Mouse (Mus musculus) hindbrain, embryonic 13.5 days (tissue): ENCODE measurements around the gene Tbc1d22b. TPM values are rescaled to one million over a fixed set of nuclear protein-coding genes. Genes with fewer than 3 reads are reported as not detected.

Experiments
- ATAC-seq: fragments of 200-750 bp; cut with Nextera tagmentation; 2 replicates; pipeline ENCODE4 v1.8.0; 2017; ENCODE audit warnings: moderate TSS enrichment; ENCODE audit not compliant: low FRiP score
- H3K27ac ChIP-seq: fragments of 300-500 bp; sonication (generic); 2 replicates; pipeline ENCODE4 v1.5.1; 2015; ENCODE audit warnings: inconsistent platforms, mild to moderate bottlenecking, moderate library complexity
- H3K27me3 ChIP-seq: fragments of 300-500 bp; sonication (generic); 2 replicates; pipeline ENCODE4 v1.6.1; 2015; ENCODE audit warnings: mild to moderate bottlenecking, inconsistent platforms
- H3K36me3 ChIP-seq: fragments of 300-500 bp; sonication (generic); 2 replicates; pipeline ENCODE4 v1.6.1; 2015; ENCODE audit warnings: mild to moderate bottlenecking, inconsistent platforms
- H3K4me1 ChIP-seq: fragments of 300-500 bp; sonication (generic); replicated peaks from 2 replicates; pipeline ENCODE4 v1.6.1; 2015; ENCODE audit warnings: inconsistent platforms
- H3K4me2 ChIP-seq: fragments of 300-500 bp; sonication (generic); 2 replicates; pipeline ENCODE4 v1.6.1; 2015; ENCODE audit warnings: inconsistent platforms, mild to moderate bottlenecking, moderate library complexity
- H3K4me3 ChIP-seq: fragments of 300-500 bp; sonication (generic); 2 replicates; pipeline ENCODE4 v1.5.1; 2015; ENCODE audit warnings: mild to moderate bottlenecking, inconsistent platforms
- H3K9ac ChIP-seq: fragments of 300-500 bp; sonication (generic); 2 replicates; pipeline ENCODE4 v1.6.1; 2015; ENCODE audit warnings: mild to moderate bottlenecking, inconsistent platforms
- H3K9me3 ChIP-seq: fragments of 300-500 bp; sonication (generic); 2 replicates; pipeline ENCODE4 v1.6.1; 2016; ENCODE audit warnings: inconsistent platforms
- WGBS: fragments of 180-500 bp; shearing (Covaris S2); methylation state at CpG from one replicate; pipeline ENCODE4 v1.1.7; 2015; 5-methylcytosine and 5-hydroxymethylcytosine counted together
- polyA plus RNA-seq: library from polyadenylated mRNA; unstranded; fragments of >200 nt; fragmentation: Nextera tagmentation; extraction: Ambion mirVana; gene quantifications from 2 replicates; pipeline ENCODE4 v1.2.1, GENCODE M21; 2015

Tbc1d22b gene
- polyA plus RNA-seq, 1 experiment from 2014 or later, result 22.1 TPM

DNA sequence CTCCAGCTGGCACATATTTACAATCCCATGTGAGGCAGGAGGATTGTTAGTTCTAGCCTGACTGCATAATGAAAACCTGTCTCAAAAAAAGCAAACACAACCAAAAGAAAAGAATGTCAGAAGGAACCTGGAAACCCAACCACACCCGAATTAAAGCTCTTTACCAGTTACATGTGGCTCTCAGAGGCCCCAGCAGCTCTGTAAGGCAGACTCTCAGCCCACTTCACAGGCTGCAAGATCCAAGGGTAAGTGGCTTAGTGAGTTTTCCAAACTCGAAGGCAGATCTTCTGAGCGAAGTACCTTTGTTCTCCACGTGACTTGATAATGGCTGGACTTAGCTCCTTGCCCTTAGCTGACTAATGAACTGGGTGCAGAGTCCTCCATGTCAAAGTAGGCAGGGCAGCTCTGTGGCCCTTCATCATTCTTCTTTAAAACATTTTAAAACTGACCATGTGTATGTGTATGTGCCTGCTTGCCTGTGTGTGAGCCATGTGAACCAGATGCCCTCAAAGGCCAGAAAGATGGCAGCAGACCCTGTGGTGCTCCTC, 30.1 kb downstream of the Tbc1d22b start:
- Histone ChIP-seq H3K9me3 (no peaks in the 10 kb centered on the region), H3K36me3 (peaks cover 85% of the 10 kb centered on the region), H3K4me2 (no peak overlapping the region), H3K4me3 (no peak overlapping the region), H3K4me1 (no peaks in the 10 kb centered on the region), H3K27ac (no peak overlapping the region), H3K27me3 (no peaks in the 10 kb centered on the region), H3K9ac (no peak overlapping the region)
- no peak for ATAC-seq
- WGBS, result 90% methylated on average over 4 of the region's 4 CpGs

DNA sequence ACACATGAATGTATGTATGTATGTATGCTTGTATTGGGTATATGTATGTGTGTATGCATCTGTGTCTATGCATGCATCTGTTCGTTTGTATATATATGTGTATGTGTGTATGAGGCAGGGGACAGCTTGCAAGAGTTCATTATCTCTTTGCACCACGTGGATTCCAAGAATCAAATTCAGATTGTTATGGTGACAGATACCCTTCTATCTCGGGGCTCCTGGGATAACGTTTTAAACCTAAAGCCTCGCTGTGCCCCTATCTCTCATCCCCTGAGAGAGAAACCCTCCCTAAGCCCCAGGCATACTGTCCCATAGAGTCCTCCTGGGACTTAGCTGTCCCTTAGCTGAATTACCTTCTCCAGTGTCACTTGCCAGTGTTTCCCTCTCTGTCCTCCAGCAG, 34.0 kb downstream of the Tbc1d22b start:
- Histone ChIP-seq H3K9me3 (no peaks in the 10 kb centered on the region), H3K4me1 (peaks cover 8% of the 10 kb centered on the region), H3K27ac (no peak overlapping the region), H3K4me2 (no peak overlapping the region), H3K36me3 (peaks cover 62% of the 10 kb centered on the region), H3K27me3 (no peaks in the 10 kb centered on the region), H3K4me3 (no peak overlapping the region), H3K9ac (no peak overlapping the region)
- WGBS, result 81% methylated on average over 5 of the region's 5 CpGs
- no peak for ATAC-seq

- 85% methylated on average over 5 of the region's 5 CpGs for WGBS
- Histone ChIP-seq H3K4me3 (no peak overlapping the region), H3K27me3 (no peaks in the 10 kb centered on the region), H3K27ac (no peak overlapping the region), H3K9ac (no peak overlapping the region), H3K9me3 (no peaks in the 10 kb centered on the region), H3K4me1 (peaks cover 16% of the 10 kb centered on the region), H3K4me2 (no peak overlapping the region), H3K36me3 (peaks cover 54% of the 10 kb centered on the region)
- no peak for ATAC-seq
Observed at GRCm38 (mm10) chr17:29584306-29584705, 34.7 kb downstream of the Tbc1d22b start.

DNA sequence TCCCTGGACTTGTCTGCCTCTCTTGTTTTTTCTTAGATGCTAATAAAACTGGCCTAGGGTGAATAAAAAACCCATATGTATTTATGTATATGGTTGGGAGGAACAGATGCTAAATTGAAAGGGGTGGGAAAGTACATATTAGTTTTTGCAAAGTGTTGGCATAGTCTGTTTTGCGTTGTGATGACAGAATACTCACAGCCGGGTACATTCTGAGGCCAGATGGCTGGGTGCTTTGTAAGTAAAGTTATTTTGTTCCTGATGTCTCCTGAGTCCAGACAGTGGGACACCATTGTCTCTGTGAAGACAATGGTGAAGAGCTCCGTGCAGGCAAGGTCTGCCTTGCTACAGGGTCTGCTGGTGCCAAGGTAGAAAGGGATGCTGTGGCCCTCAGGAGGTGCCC, 35.2 kb downstream of the Tbc1d22b start:
- H3K9ac ChIP-seq, result no peak overlapping the region
- H3K27ac ChIP-seq, result no peak overlapping the region
- no peaks in the 10 kb centered on the region for H3K9me3 ChIP-seq
- no peaks in the 10 kb centered on the region for H3K27me3 ChIP-seq
- H3K4me3 ChIP-seq, result no peak overlapping the region
- H3K36me3 ChIP-seq, result peaks cover 50% of the 10 kb centered on the region
- H3K4me1 ChIP-seq, result peaks cover 20% of the 10 kb centered on the region
- 70% methylated on average over 3 of the region's 3 CpGs for WGBS
- no peak for ATAC-seq
- H3K4me2 ChIP-seq, result no peak overlapping the region

DNA sequence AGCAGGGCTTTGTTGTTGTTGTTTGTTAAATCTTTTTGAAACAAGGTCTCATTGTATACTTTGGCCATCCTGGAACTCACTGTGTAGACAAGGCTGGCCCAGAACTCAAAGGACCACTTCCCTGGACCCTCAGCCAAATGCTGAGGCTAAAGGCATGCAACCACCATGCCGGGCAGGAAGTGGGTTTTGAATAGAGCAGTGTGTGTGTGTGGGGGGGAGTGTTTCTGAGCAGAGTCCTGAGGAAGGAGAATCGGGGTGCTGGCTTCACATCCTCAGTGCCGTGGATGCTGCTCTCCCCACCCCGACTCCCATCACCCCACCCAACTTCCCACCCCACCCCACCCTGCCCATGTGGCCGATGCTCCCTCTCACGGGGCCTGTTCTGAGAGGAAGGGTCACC, 35.9 kb downstream of the Tbc1d22b start:
- H3K4me1 ChIP-seq, result peaks cover 24% of the 10 kb centered on the region
- WGBS, result 99% methylated on average over 6 of the region's 6 CpGs
- no peaks in the 10 kb centered on the region for H3K27me3 ChIP-seq
- peaks cover 43% of the 10 kb centered on the region for H3K36me3 ChIP-seq
- no peak overlapping the region for H3K27ac ChIP-seq
- ATAC-seq, result no peak
- H3K9ac ChIP-seq, result no peak overlapping the region
- H3K4me3 ChIP-seq, result no peak overlapping the region
- no peak overlapping the region for H3K4me2 ChIP-seq
- H3K9me3 ChIP-seq, result no peaks in the 10 kb centered on the region

DNA sequence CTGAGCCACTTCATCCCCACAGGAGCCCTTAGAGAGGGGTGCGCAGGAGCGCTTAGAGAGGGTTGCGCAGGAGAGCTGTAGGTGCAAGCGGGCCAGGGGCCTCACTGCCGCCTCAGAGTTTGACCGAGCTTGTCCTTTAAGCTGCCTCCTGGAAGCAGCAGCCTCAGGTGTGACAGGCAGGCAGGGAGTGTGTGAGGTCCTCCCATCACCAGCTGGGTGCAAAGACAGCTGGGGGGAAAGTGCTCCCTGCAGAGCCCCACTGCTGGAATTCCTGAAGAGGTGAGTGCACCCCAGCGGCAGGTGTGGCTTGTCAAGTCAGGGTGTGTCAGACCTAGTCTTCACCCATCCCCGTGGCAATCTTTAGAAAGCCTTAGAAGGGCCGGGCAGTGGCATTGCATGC, 37.3 kb downstream of the Tbc1d22b start:
- H3K4me3 ChIP-seq, result no peak overlapping the region
- no peaks in the 10 kb centered on the region for H3K27me3 ChIP-seq
- ATAC-seq, result no peak
- WGBS, result 89% methylated on average over 9 of the region's 9 CpGs
- H3K27ac ChIP-seq, result no peak overlapping the region
- H3K4me1 ChIP-seq, result peaks cover 24% of the 10 kb centered on the region
- no peak overlapping the region for H3K9ac ChIP-seq
- H3K4me2 ChIP-seq, result no peak overlapping the region
- peaks cover 33% of the 10 kb centered on the region for H3K36me3 ChIP-seq
- H3K9me3 ChIP-seq, result no peaks in the 10 kb centered on the region

- no peak overlapping the region for H3K4me2 ChIP-seq
- peaks cover 24% of the 10 kb centered on the region for H3K4me1 ChIP-seq
- H3K36me3 ChIP-seq, result peaks cover 30% of the 10 kb centered on the region
- no peaks in the 10 kb centered on the region for H3K9me3 ChIP-seq
- no peaks in the 10 kb centered on the region for H3K27me3 ChIP-seq
- ATAC-seq, result peak; percentile 75
- WGBS, result 34% methylated on average over 11 of the region's 11 CpGs
- 0 out of 2 replicates have a peak overlapping the region, but pooled peaks have one; percentile 35 for H3K9ac ChIP-seq
- no peak overlapping the region for H3K4me3 ChIP-seq
- H3K27ac ChIP-seq, result peak overlapping the region; percentile 78
Observed at GRCm38 (mm10) chr17:29589221-29589898, 39.8 kb downstream of the Tbc1d22b start.

- ATAC-seq, result 0 out of 2 replicates have a peak, but pooled peaks have one; percentile 5
- H3K4me3 ChIP-seq, result no peak overlapping the region
- no peaks in the 10 kb centered on the region for H3K9me3 ChIP-seq
- H3K9ac ChIP-seq, result 0 out of 2 replicates have a peak overlapping the region, but pooled peaks have one; percentile 25
- peaks cover 63% of the 10 kb centered on the region for H3K36me3 ChIP-seq
- H3K4me2 ChIP-seq, result no peak overlapping the region
- H3K4me1 ChIP-seq, result peaks cover 21% of the 10 kb centered on the region
- 74% methylated on average over 15 of the region's 15 CpGs for WGBS
- no peaks in the 10 kb centered on the region for H3K27me3 ChIP-seq
- H3K27ac ChIP-seq, result 0 out of 2 replicates have a peak overlapping the region, but pooled peaks have one; percentile 30
Observed at GRCm38 (mm10) chr17:29595891-29596770, 46.5 kb downstream of the Tbc1d22b start.

- 0 out of 2 replicates have a peak, but pooled peaks have one; percentile 28 for ATAC-seq
- Histone ChIP-seq H3K27me3 (no peaks in the 10 kb centered on the region), H3K9me3 (no peaks in the 10 kb centered on the region), H3K4me1 (peaks cover 21% of the 10 kb centered on the region), H3K36me3 (peaks cover 66% of the 10 kb centered on the region), H3K4me2 (no peak overlapping the region), H3K4me3 (no peak overlapping the region), H3K9ac (0 out of 2 replicates have a peak overlapping the region, but pooled peaks have one; percentile 25), H3K27ac (0 out of 2 replicates have a peak overlapping the region, but pooled peaks have one; percentile 9)
- WGBS, result 55% methylated on average over 13 of the region's 13 CpGs
Observed at GRCm38 (mm10) chr17:29596771-29597132, 47.2 kb downstream of the Tbc1d22b start.

- ATAC-seq, result no peak
- H3K27ac ChIP-seq, result no peak overlapping the region
- WGBS, result 94% methylated on average over 14 of the region's 14 CpGs
- H3K27me3 ChIP-seq, result no peaks in the 10 kb centered on the region
- H3K9me3 ChIP-seq, result no peaks in the 10 kb centered on the region
- no peak overlapping the region for H3K4me2 ChIP-seq
- H3K4me3 ChIP-seq, result no peak overlapping the region
- no peak overlapping the region for H3K9ac ChIP-seq
- H3K36me3 ChIP-seq, result peaks cover 72% of the 10 kb centered on the region
- peaks cover 21% of the 10 kb centered on the region for H3K4me1 ChIP-seq
Observed at GRCm38 (mm10) chr17:29599051-29599450, 49.5 kb downstream of the Tbc1d22b start.

GRCm38 (mm10) chr17:29599537-29599936, 50.0 kb downstream of the Tbc1d22b start:
- Histone ChIP-seq H3K4me3 (no peak overlapping the region), H3K9me3 (no peaks in the 10 kb centered on the region), H3K27me3 (no peaks in the 10 kb centered on the region), H3K4me1 (peaks cover 21% of the 10 kb centered on the region), H3K27ac (no peak overlapping the region), H3K4me2 (no peak overlapping the region), H3K9ac (no peak overlapping the region), H3K36me3 (peaks cover 70% of the 10 kb centered on the region)
- 89% methylated on average over 8 of the region's 8 CpGs for WGBS
- no peak for ATAC-seq

DNA sequence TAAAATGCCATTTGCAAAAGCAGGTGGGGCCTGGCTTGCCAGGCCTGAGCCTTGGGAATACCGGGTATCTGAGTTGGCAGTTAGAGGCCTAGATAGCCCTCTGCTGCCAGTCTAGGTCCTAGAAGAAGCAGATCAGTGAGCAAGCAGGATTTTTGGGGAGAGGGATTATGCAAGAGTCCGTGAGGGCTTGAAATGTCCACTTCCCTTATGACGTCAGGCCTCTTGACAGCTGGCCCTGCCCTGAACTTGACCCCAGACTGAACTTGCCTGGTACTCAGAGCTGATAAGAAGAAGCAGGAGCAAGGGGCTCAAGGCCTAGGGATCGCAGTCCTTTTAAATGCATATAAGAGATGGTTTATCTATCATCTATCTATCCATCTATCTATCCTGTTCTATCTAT, 51.8 kb downstream of the Tbc1d22b start:
- WGBS, result 84% methylated on average over 4 of the region's 4 CpGs
- Histone ChIP-seq H3K9ac (no peak overlapping the region), H3K27ac (no peak overlapping the region), H3K4me2 (no peak overlapping the region), H3K4me1 (peaks cover 13% of the 10 kb centered on the region), H3K27me3 (no peaks in the 10 kb centered on the region), H3K9me3 (no peaks in the 10 kb centered on the region), H3K4me3 (no peak overlapping the region), H3K36me3 (peaks cover 62% of the 10 kb centered on the region)
- ATAC-seq, result no peak
